Mouse (Mus musculus): ENCODE results near the gene Jdp2. TPM values are rescaled to one million over a fixed set of nuclear protein-coding genes. Genes with fewer than 3 reads are reported as not detected.

Jdp2 gene
- polyA plus RNA-seq, 1 experiment from 2014 or later, result 0.11 TPM

- Histone ChIP-seq H3K9ac (ENCODE audit: low read length) (no peak overlapping the region), H3K4me1 (ENCODE audit: control insufficient read depth, insufficient read depth, low read length) (peaks cover 5% of the 10 kb centered on the region)
- WGBS, result 92% methylated on average over 4 of the region's 4 CpGs
Observed at GRCm38 (mm10) chr12:85621673-85622072, 22.8 kb downstream of the Jdp2 start.

DNA sequence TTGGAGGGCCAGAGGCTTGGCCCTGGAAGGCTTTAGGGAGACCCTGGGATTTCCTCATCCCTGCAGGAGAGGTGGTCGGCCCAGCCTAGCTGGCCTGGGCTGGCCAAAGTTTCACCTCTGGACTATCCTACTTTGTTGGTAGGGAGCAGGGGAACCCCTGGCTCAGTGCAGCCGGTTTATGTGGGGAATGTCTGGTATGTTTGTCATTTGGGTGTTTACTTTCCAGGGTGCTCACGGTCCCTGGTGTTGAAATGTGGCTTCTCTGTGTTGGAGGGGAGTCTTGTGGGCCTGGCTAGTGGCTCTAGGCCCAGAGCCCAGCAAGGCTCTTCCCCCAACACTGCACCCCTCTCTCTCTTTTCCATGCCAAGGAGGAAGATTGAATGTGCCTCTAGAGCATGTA is 24.9 kb downstream of the Jdp2 start:
- DNase-seq (ENCODE audit: low spot score, missing footprints), result no peak
- ATAC-seq (ENCODE audit: low FRiP score), result no peak
- Histone ChIP-seq H3K27ac (ENCODE audit: low read depth, low read length) (no peak overlapping the region), H3K4me3 (ENCODE audit: low read depth, low read length) (no peak overlapping the region), H3K9ac (ENCODE audit: low read length) (no peak overlapping the region), H3K36me3 (ENCODE audit: control insufficient read depth, insufficient read depth, low read length) (no peaks in the 10 kb centered on the region), H3K4me2 (no peak overlapping the region), H3K9me3 (ENCODE audit: control insufficient read depth, low read length) (no peaks in the 10 kb centered on the region), H3K27me3 (ENCODE audit: control insufficient read depth, insufficient read depth, low read length) (no peaks in the 10 kb centered on the region), H3K4me1 (ENCODE audit: control insufficient read depth, insufficient read depth, low read length) (peaks cover 5% of the 10 kb centered on the region)
- 62% methylated on average over 3 of the region's 3 CpGs for WGBS

More at GRCm38 (mm10) chr12:85621673-85622072, 22.8 kb downstream of the Jdp2 start:
- H3K27ac ChIP-seq (ENCODE audit: low read depth, low read length), result no peak overlapping the region
- DNase-seq (ENCODE audit: low spot score, missing footprints) (no peak), ATAC-seq (ENCODE audit: low FRiP score) (no peak)
- no peak overlapping the region for H3K4me2 ChIP-seq
- H3K27me3 ChIP-seq (ENCODE audit: control insufficient read depth, insufficient read depth, low read length), result no peaks in the 10 kb centered on the region
- no peak overlapping the region for H3K4me3 ChIP-seq (ENCODE audit: low read depth, low read length)
- H3K36me3 ChIP-seq (ENCODE audit: control insufficient read depth, insufficient read depth, low read length), result no peaks in the 10 kb centered on the region
- H3K9me3 ChIP-seq (ENCODE audit: control insufficient read depth, low read length), result no peaks in the 10 kb centered on the region

- no peak overlapping the region for H3K4me3 ChIP-seq (ENCODE audit: low read depth, low read length)
- H3K36me3 ChIP-seq (ENCODE audit: control insufficient read depth, insufficient read depth, low read length), result no peaks in the 10 kb centered on the region
- no peak overlapping the region for H3K27ac ChIP-seq (ENCODE audit: low read depth, low read length)
- no peak for ATAC-seq (ENCODE audit: low FRiP score)
- H3K9ac ChIP-seq (ENCODE audit: low read length), result no peak overlapping the region
- H3K4me1 ChIP-seq (ENCODE audit: control insufficient read depth, insufficient read depth, low read length), result peaks cover 5% of the 10 kb centered on the region
- H3K9me3 ChIP-seq (ENCODE audit: control insufficient read depth, low read length), result no peaks in the 10 kb centered on the region
- DNase-seq (ENCODE audit: low spot score, missing footprints), result no peak
- 83% methylated on average over 7 of the region's 7 CpGs for WGBS
- no peaks in the 10 kb centered on the region for H3K27me3 ChIP-seq (ENCODE audit: control insufficient read depth, insufficient read depth, low read length)
- H3K4me2 ChIP-seq, result no peak overlapping the region
Observed at GRCm38 (mm10) chr12:85624652-85625051, 25.8 kb downstream of the Jdp2 start.

DNA sequence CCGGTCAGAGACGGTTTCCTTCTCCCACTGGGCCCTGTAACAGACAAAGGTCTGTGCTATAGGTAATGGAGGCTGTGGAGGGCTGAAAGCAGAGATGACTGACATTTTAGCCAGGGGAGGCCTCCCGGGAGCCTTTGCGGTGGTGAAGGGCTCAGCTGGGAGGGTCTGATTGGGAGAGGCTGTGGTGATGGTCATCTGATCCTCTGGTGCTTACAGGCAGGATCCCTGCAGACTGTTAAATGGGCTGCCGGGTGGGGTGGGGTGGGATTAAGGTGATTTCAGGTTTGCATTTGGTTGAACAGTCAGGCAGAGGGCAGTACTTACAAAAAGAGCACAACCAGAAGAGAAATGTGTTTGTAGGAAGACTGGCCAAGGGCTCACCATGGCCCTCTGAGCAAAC is 27.0 kb downstream of the Jdp2 start:
- Histone ChIP-seq H3K9me3 (ENCODE audit: control insufficient read depth, low read length) (no peaks in the 10 kb centered on the region), H3K36me3 (ENCODE audit: control insufficient read depth, insufficient read depth, low read length) (no peaks in the 10 kb centered on the region), H3K27me3 (ENCODE audit: control insufficient read depth, insufficient read depth, low read length) (no peaks in the 10 kb centered on the region), H3K27ac (ENCODE audit: low read depth, low read length) (no peak overlapping the region), H3K4me1 (ENCODE audit: control insufficient read depth, insufficient read depth, low read length) (peaks cover 4% of the 10 kb centered on the region), H3K4me3 (ENCODE audit: low read depth, low read length) (no peak overlapping the region), H3K4me2 (no peak overlapping the region), H3K9ac (ENCODE audit: low read length) (no peak overlapping the region)
- DNase-seq (ENCODE audit: low spot score, missing footprints) (no peak), ATAC-seq (ENCODE audit: low FRiP score) (no peak)
- WGBS, result 61% methylated on average over 5 of the region's 5 CpGs

GRCm38 (mm10) chr12:85629661-85630481 is 31.0 kb downstream of the Jdp2 start:
- Histone ChIP-seq H3K4me1 (ENCODE audit: control insufficient read depth, insufficient read depth, low read length) (no peaks in the 10 kb centered on the region), H3K27ac (ENCODE audit: low read depth, low read length) (no peak overlapping the region), H3K4me3 (ENCODE audit: low read depth, low read length) (no peak overlapping the region), H3K9me3 (ENCODE audit: control insufficient read depth, low read length) (no peaks in the 10 kb centered on the region), H3K36me3 (ENCODE audit: control insufficient read depth, insufficient read depth, low read length) (no peaks in the 10 kb centered on the region), H3K27me3 (ENCODE audit: control insufficient read depth, insufficient read depth, low read length) (no peaks in the 10 kb centered on the region), H3K9ac (ENCODE audit: low read length) (no peak overlapping the region), H3K4me2 (no peak overlapping the region)
- 83% methylated on average over 21 of the region's 21 CpGs for WGBS
- DNase-seq (ENCODE audit: low spot score, missing footprints) (no peak), ATAC-seq (ENCODE audit: low FRiP score) (no peak)

DNA sequence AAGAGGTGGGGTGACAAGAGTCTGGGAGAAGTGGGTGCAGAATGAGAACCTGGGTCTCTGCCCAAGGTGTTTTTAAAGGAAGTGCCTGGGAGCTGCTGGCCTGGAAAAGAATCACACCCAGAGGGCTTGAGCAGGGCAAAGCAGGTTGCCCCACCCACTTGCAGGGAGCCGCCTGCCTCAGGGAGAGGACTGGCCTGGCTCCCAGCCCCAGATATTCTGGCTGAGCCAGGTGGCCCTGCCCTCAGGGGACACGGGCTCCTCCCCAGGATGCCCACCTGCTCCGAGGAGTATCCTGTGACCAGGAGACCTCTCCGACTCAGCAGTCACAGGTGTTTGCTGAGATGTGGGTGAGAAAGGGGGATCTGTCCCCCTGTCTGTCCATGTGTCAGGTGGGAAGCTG is 32.4 kb downstream of the Jdp2 start:
- no peaks in the 10 kb centered on the region for H3K36me3 ChIP-seq (ENCODE audit: control insufficient read depth, insufficient read depth, low read length)
- H3K9ac ChIP-seq (ENCODE audit: low read length), result no peak overlapping the region
- H3K4me3 ChIP-seq (ENCODE audit: low read depth, low read length), result no peak overlapping the region
- no peaks in the 10 kb centered on the region for H3K4me1 ChIP-seq (ENCODE audit: control insufficient read depth, insufficient read depth, low read length)
- H3K4me2 ChIP-seq, result no peak overlapping the region
- no peaks in the 10 kb centered on the region for H3K27me3 ChIP-seq (ENCODE audit: control insufficient read depth, insufficient read depth, low read length)
- H3K27ac ChIP-seq (ENCODE audit: low read depth, low read length), result no peak overlapping the region
- DNase-seq (ENCODE audit: low spot score, missing footprints) (peak; percentile 61), ATAC-seq (ENCODE audit: low FRiP score) (no peak)
- WGBS, result 66% methylated on average over 4 of the region's 4 CpGs
- H3K9me3 ChIP-seq (ENCODE audit: control insufficient read depth, low read length), result no peaks in the 10 kb centered on the region

DNA sequence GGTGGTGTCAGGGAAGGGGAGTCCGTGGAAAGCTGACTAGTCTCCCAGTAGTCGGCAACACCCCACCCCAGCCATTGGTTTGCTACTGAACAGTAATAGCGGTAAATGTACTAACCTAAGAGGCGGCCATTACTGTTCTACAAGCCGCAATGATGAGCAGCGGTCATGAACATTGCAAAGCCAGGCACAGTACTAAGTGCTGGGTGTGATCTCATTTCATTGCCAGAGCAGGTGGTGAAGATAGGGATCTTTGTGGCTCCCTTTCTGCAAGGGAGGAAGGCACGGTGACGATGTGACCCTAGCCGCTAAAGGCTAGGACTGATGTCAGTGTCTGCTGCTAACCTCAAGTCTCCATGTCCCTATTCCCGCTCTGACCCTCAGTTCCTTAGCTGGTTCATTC is 33.5 kb downstream of the Jdp2 start:
- no peaks in the 10 kb centered on the region for H3K36me3 ChIP-seq (ENCODE audit: control insufficient read depth, insufficient read depth, low read length)
- no peaks in the 10 kb centered on the region for H3K4me1 ChIP-seq (ENCODE audit: control insufficient read depth, insufficient read depth, low read length)
- H3K9ac ChIP-seq (ENCODE audit: low read length), result no peak overlapping the region
- WGBS, result 92% methylated on average over 10 of the region's 10 CpGs
- DNase-seq (ENCODE audit: low spot score, missing footprints), result no peak
- no peaks in the 10 kb centered on the region for H3K9me3 ChIP-seq (ENCODE audit: control insufficient read depth, low read length)
- ATAC-seq (ENCODE audit: low FRiP score), result no peak
- no peak overlapping the region for H3K27ac ChIP-seq (ENCODE audit: low read depth, low read length)
- H3K4me2 ChIP-seq, result no peak overlapping the region
- H3K4me3 ChIP-seq (ENCODE audit: low read depth, low read length), result no peak overlapping the region
- H3K27me3 ChIP-seq (ENCODE audit: control insufficient read depth, insufficient read depth, low read length), result no peaks in the 10 kb centered on the region

DNA sequence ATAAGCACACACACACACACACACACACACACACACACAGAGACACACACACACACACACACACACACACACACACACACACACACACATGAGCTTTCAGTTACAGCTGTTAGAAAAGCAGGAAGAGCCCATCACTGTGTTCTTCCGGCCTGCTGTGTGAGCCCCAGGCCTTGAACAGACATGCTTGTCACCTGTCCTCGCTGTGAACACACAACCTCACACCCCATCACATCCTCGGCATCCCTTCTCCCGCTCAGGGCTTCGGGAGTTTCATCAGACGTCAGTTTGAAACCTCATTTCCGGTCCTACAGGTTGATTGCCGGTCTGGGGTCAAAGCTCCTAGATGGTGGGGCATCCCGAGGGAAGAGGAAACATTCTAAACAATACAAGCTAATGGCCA is 39.1 kb downstream of the Jdp2 start:
- H3K27ac ChIP-seq (ENCODE audit: low read depth, low read length), result no peak overlapping the region
- WGBS, result 87% methylated on average over 9 of the region's 9 CpGs
- ATAC-seq (ENCODE audit: low FRiP score), result no peak

DNA sequence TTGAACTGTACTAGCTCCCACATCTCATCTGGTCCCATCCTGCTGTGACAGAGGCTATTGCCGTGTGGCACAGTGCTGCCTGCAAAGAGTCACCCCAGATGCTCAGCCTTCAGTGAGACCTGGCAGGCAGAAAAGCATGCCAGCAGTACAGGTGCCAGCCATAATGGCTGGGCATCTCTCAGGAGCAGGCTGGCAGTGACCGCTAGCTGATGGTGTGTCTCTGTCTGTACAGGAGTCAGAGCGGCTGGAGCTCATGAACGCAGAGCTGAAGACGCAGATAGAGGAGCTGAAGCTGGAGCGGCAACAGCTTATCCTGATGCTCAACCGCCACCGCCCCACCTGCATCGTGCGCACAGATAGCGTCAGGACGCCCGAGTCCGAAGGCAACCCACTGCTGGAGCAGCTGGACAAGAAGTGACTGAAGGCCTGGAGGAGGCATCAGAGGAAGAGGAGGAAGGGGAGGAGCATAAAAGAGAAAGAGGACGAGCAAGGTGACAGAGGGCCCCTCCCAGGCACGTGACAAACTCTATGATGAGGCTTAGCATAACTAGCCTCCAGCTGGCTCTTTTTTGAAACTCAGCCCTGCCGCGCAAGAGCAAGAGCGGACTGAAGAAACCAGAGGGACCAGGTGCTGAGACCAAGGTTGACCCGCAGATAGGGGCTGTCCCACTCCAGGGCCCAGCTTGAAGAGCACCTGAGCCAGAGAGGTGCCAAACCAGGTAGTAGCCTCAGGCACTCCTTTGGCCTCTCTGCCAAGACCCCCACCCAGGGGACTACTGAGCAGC is 39.9 kb downstream of the Jdp2 start:
- no peaks in the 10 kb centered on the region for H3K27me3 ChIP-seq (ENCODE audit: control insufficient read depth, insufficient read depth, low read length)
- ATAC-seq (ENCODE audit: low FRiP score) (no peak), DNase-seq (ENCODE audit: low spot score, missing footprints) (no peak)
- no peaks in the 10 kb centered on the region for H3K36me3 ChIP-seq (ENCODE audit: control insufficient read depth, insufficient read depth, low read length)
- no peak overlapping the region for H3K9ac ChIP-seq (ENCODE audit: low read length)
- 79% methylated on average over 20 of the region's 20 CpGs for WGBS
- no peaks in the 10 kb centered on the region for H3K4me1 ChIP-seq (ENCODE audit: control insufficient read depth, insufficient read depth, low read length)
- H3K9me3 ChIP-seq (ENCODE audit: control insufficient read depth, low read length), result no peaks in the 10 kb centered on the region
- no peak overlapping the region for H3K4me2 ChIP-seq
- H3K4me3 ChIP-seq (ENCODE audit: low read depth, low read length), result no peak overlapping the region
- no peak overlapping the region for H3K27ac ChIP-seq (ENCODE audit: low read depth, low read length)

More for the DNA sequence above, 39.1 kb downstream of the Jdp2 start:
- no peaks in the 10 kb centered on the region for H3K4me1 ChIP-seq (ENCODE audit: control insufficient read depth, insufficient read depth, low read length)
- no peaks in the 10 kb centered on the region for H3K36me3 ChIP-seq (ENCODE audit: control insufficient read depth, insufficient read depth, low read length)
- H3K27me3 ChIP-seq (ENCODE audit: control insufficient read depth, insufficient read depth, low read length), result no peaks in the 10 kb centered on the region
- no peaks in the 10 kb centered on the region for H3K9me3 ChIP-seq (ENCODE audit: control insufficient read depth, low read length)
- H3K9ac ChIP-seq (ENCODE audit: low read length), result no peak overlapping the region
- DNase-seq (ENCODE audit: low spot score, missing footprints), result no peak
- no peak overlapping the region for H3K4me3 ChIP-seq (ENCODE audit: low read depth, low read length)
- no peak overlapping the region for H3K4me2 ChIP-seq
